Mouse (Mus musculus): ENCODE results near the gene St14. TPM values are rescaled to one million over a fixed set of nuclear protein-coding genes. Genes with fewer than 3 reads are reported as not detected.

St14 gene
- polyA plus RNA-seq, 1 experiment from 2014 or later: 12.2 TPM

GRCm38 (mm10) chr9:31092111-31092832, 39.4 kb downstream of the St14 start:
- H3K9ac ChIP-seq (ENCODE audit: low read depth, low read length): no peak overlapping the region
- WGBS: 84% methylated on average over 18 of the region's 18 CpGs
- no peaks in the 10 kb centered on the region for H3K27me3 ChIP-seq (replicated peaks; ENCODE audit: control insufficient read depth, insufficient read depth, low read length)
- no peak overlapping the region for H3K4me3 ChIP-seq (ENCODE audit: low read depth, low read length)
- ATAC-seq (ENCODE audit: low read depth) (no peak), DNase-seq (ENCODE audit: low spot score) (no peak)
- H3K4me1 ChIP-seq (ENCODE audit: control insufficient read depth, insufficient read depth, low read length): no peaks in the 10 kb centered on the region
- H3K4me2 ChIP-seq (ENCODE audit: low read depth, low read length): no peak overlapping the region
- H3K27ac ChIP-seq (replicated peaks; ENCODE audit: low read depth, low read length): no peak overlapping the region
- no peaks in the 10 kb centered on the region for H3K36me3 ChIP-seq (ENCODE audit: control insufficient read depth, insufficient read depth, low read length)
- no peaks in the 10 kb centered on the region for H3K9me3 ChIP-seq (ENCODE audit: control insufficient read depth, low read length)

DNA sequence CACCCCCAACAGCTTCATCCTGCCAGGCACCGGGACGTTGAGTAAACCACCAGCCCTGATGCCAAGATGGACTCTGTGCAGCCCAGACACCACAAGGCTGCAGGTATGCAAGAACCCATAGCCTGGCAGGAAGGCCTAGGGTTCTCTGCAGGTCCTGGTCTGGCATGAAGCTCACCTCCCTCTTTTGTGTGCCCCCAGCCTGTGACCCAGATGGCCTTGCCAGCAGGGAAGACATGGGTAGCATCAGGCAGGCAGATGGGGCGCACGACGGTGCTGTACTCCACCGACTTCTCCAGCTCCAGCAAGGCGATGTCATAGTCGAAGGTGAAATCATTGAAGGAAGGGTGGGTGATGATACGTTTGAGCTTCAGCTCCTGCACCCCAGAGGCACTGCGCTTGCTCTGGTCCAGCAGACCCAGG, 40.5 kb downstream of the St14 start:
- ATAC-seq (ENCODE audit: low read depth) (no peak), DNase-seq (ENCODE audit: low spot score) (no peak)
- no peak overlapping the region for H3K9ac ChIP-seq (ENCODE audit: low read depth, low read length)
- H3K27me3 ChIP-seq (replicated peaks; ENCODE audit: control insufficient read depth, insufficient read depth, low read length): no peaks in the 10 kb centered on the region
- H3K4me3 ChIP-seq (ENCODE audit: low read depth, low read length): no peak overlapping the region
- no peaks in the 10 kb centered on the region for H3K9me3 ChIP-seq (ENCODE audit: control insufficient read depth, low read length)
- H3K27ac ChIP-seq (replicated peaks; ENCODE audit: low read depth, low read length): no peak overlapping the region
- H3K4me2 ChIP-seq (ENCODE audit: low read depth, low read length): no peak overlapping the region
- H3K4me1 ChIP-seq (ENCODE audit: control insufficient read depth, insufficient read depth, low read length): no peaks in the 10 kb centered on the region
- WGBS: 89% methylated on average over 10 of the region's 10 CpGs
- H3K36me3 ChIP-seq (ENCODE audit: control insufficient read depth, insufficient read depth, low read length): no peaks in the 10 kb centered on the region

- DNase-seq (ENCODE audit: low spot score) (no peak), ATAC-seq (ENCODE audit: low read depth) (no peak)
- Histone ChIP-seq H3K9ac (ENCODE audit: low read depth, low read length) (no peak overlapping the region), H3K36me3 (ENCODE audit: control insufficient read depth, insufficient read depth, low read length) (no peaks in the 10 kb centered on the region), H3K27ac (replicated peaks; ENCODE audit: low read depth, low read length) (no peak overlapping the region), H3K9me3 (ENCODE audit: control insufficient read depth, low read length) (no peaks in the 10 kb centered on the region), H3K4me1 (ENCODE audit: control insufficient read depth, insufficient read depth, low read length) (no peaks in the 10 kb centered on the region), H3K27me3 (replicated peaks; ENCODE audit: control insufficient read depth, insufficient read depth, low read length) (no peaks in the 10 kb centered on the region), H3K4me3 (ENCODE audit: low read depth, low read length) (no peak overlapping the region), H3K4me2 (ENCODE audit: low read depth, low read length) (no peak overlapping the region)
- WGBS: 75% methylated on average over 29 of the region's 29 CpGs
These were observed 41.3 kb downstream of the St14 start for GRCm38 (mm10) chr9:31090081-31091023.

GRCm38 (mm10) chr9:31089541-31089940, 42.1 kb downstream of the St14 start:
- no peak overlapping the region for H3K4me2 ChIP-seq (ENCODE audit: low read depth, low read length)
- H3K4me1 ChIP-seq (ENCODE audit: control insufficient read depth, insufficient read depth, low read length): no peaks in the 10 kb centered on the region
- no peak for DNase-seq (ENCODE audit: low spot score)
- 71% methylated on average over 9 of the region's 9 CpGs for WGBS
- no peak for ATAC-seq (ENCODE audit: low read depth)
- no peak overlapping the region for H3K27ac ChIP-seq (replicated peaks; ENCODE audit: low read depth, low read length)
- H3K4me3 ChIP-seq (ENCODE audit: low read depth, low read length): no peak overlapping the region
- H3K9me3 ChIP-seq (ENCODE audit: control insufficient read depth, low read length): no peaks in the 10 kb centered on the region
- no peak overlapping the region for H3K9ac ChIP-seq (ENCODE audit: low read depth, low read length)
- H3K36me3 ChIP-seq (ENCODE audit: control insufficient read depth, insufficient read depth, low read length): no peaks in the 10 kb centered on the region
- no peaks in the 10 kb centered on the region for H3K27me3 ChIP-seq (replicated peaks; ENCODE audit: control insufficient read depth, insufficient read depth, low read length)

DNA sequence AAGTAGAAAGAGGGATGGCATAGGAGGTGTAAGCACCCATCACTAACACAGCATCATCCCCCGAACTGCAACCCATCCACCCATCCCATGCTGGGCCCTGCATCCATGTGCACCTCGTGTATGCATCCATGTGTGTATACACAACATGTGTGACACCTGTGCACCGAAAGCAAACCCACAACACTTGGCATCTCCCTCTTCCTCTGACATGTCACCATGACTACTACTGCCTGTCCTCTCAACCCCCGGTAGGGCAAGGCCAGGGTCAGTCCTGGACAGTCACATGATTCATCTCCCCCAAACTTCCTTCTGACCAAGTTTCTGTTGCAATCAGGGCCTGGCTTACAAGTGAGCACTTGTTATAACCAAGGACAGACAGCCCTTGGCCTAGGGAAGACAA, 42.8 kb downstream of the St14 start:
- H3K9me3 ChIP-seq (ENCODE audit: control insufficient read depth, low read length): no peaks in the 10 kb centered on the region
- H3K27ac ChIP-seq (replicated peaks; ENCODE audit: low read depth, low read length): no peak overlapping the region
- DNase-seq (ENCODE audit: low spot score) (no peak), ATAC-seq (ENCODE audit: low read depth) (no peak)
- H3K27me3 ChIP-seq (replicated peaks; ENCODE audit: control insufficient read depth, insufficient read depth, low read length): no peaks in the 10 kb centered on the region
- H3K4me2 ChIP-seq (ENCODE audit: low read depth, low read length): no peak overlapping the region
- no peaks in the 10 kb centered on the region for H3K36me3 ChIP-seq (ENCODE audit: control insufficient read depth, insufficient read depth, low read length)
- H3K4me3 ChIP-seq (ENCODE audit: low read depth, low read length): no peak overlapping the region
- H3K4me1 ChIP-seq (ENCODE audit: control insufficient read depth, insufficient read depth, low read length): no peaks in the 10 kb centered on the region
- 80% methylated on average over 4 of the region's 4 CpGs for WGBS
- H3K9ac ChIP-seq (ENCODE audit: low read depth, low read length): no peak overlapping the region

GRCm38 (mm10) chr9:31088116-31088515, 43.5 kb downstream of the St14 start:
- WGBS: 50% methylated on average over 3 of the region's 3 CpGs
- Histone ChIP-seq H3K27me3 (replicated peaks; ENCODE audit: control insufficient read depth, insufficient read depth, low read length) (no peaks in the 10 kb centered on the region), H3K27ac (replicated peaks; ENCODE audit: low read depth, low read length) (no peak overlapping the region), H3K4me2 (ENCODE audit: low read depth, low read length) (no peak overlapping the region), H3K4me1 (ENCODE audit: control insufficient read depth, insufficient read depth, low read length) (no peaks in the 10 kb centered on the region), H3K9me3 (ENCODE audit: control insufficient read depth, low read length) (no peaks in the 10 kb centered on the region), H3K36me3 (ENCODE audit: control insufficient read depth, insufficient read depth, low read length) (no peaks in the 10 kb centered on the region), H3K9ac (ENCODE audit: low read depth, low read length) (no peak overlapping the region), H3K4me3 (ENCODE audit: low read depth, low read length) (no peak overlapping the region)
- DNase-seq (ENCODE audit: low spot score) (no peak), ATAC-seq (ENCODE audit: low read depth) (no peak)

- no peaks in the 10 kb centered on the region for H3K36me3 ChIP-seq (ENCODE audit: control insufficient read depth, insufficient read depth, low read length)
- no peak overlapping the region for H3K4me3 ChIP-seq (ENCODE audit: low read depth, low read length)
- H3K9me3 ChIP-seq (ENCODE audit: control insufficient read depth, low read length): no peaks in the 10 kb centered on the region
- H3K4me1 ChIP-seq (ENCODE audit: control insufficient read depth, insufficient read depth, low read length): no peaks in the 10 kb centered on the region
- H3K9ac ChIP-seq (ENCODE audit: low read depth, low read length): no peak overlapping the region
- H3K27ac ChIP-seq (replicated peaks; ENCODE audit: low read depth, low read length): no peak overlapping the region
- no peak for DNase-seq (ENCODE audit: low spot score)
- ATAC-seq (ENCODE audit: low read depth): no peak
- WGBS: 78% methylated on average over 4 of the region's 4 CpGs
- no peaks in the 10 kb centered on the region for H3K27me3 ChIP-seq (replicated peaks; ENCODE audit: control insufficient read depth, insufficient read depth, low read length)
- H3K4me2 ChIP-seq (ENCODE audit: low read depth, low read length): no peak overlapping the region
These were observed 44.2 kb downstream of the St14 start for GRCm38 (mm10) chr9:31087466-31087865.

DNA sequence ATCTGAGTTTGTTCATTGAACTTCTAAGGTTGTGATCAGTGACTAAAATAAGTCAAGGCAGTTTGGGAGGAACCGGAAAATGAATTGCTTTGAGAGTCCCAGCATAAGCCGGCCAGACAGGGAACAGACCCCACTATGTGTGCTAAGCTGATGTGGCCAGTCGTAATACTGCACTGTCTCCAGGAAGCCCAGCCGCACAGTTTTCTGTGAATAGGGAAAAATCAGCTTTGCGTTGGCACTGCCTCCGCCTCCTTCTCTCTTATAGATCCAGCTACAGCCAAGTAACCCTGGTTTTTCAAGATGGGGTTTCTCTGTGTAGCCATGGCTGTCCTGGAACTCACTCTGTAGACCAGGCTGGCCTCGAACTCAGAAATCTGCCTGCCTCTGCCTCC, 44.9 kb downstream of the St14 start:
- Histone ChIP-seq H3K27ac (replicated peaks; ENCODE audit: low read depth, low read length) (no peak overlapping the region), H3K36me3 (ENCODE audit: control insufficient read depth, insufficient read depth, low read length) (no peaks in the 10 kb centered on the region), H3K4me3 (ENCODE audit: low read depth, low read length) (no peak overlapping the region), H3K4me2 (ENCODE audit: low read depth, low read length) (no peak overlapping the region), H3K27me3 (replicated peaks; ENCODE audit: control insufficient read depth, insufficient read depth, low read length) (no peaks in the 10 kb centered on the region), H3K9ac (ENCODE audit: low read depth, low read length) (no peak overlapping the region), H3K9me3 (ENCODE audit: control insufficient read depth, low read length) (no peaks in the 10 kb centered on the region), H3K4me1 (ENCODE audit: control insufficient read depth, insufficient read depth, low read length) (no peaks in the 10 kb centered on the region)
- ATAC-seq (ENCODE audit: low read depth): no peak
- 75% methylated on average over 7 of the region's 7 CpGs for WGBS
- DNase-seq (ENCODE audit: low spot score): no peak
